Mouse (Mus musculus) CH12.LX (cell line): ENCODE data around the gene Tmem214. TPM values are rescaled to one million over a fixed set of nuclear protein-coding genes. Genes with fewer than 3 reads are reported as not detected.

ENCODE experiments used
- DNase-seq: peaks from one replicate; pipeline ENCODE4 v3.0.0-alpha.2; 2013; ENCODE audit errors: extremely low read depth
- H3K27ac ChIP-seq: 2 replicates; pipeline ENCODE4 v1.5.1; 2012; ENCODE audit warnings: low read depth, mild to moderate bottlenecking, control low read depth, moderate library complexity; ENCODE audit not compliant: insufficient read depth
- H3K27me3 ChIP-seq: replicated peaks from 2 replicates; pipeline ENCODE3; 2012; ENCODE audit warnings: inconsistent platforms
- H3K36me3 ChIP-seq, 2 experiments: replicated peaks in 1 of 2; 2 replicates each; pipeline versions ENCODE3 to v1.6.1; 2012; ENCODE audit warnings: inconsistent platforms in 1 of 2, low read length in 1 of 2, mild to moderate bottlenecking in 1 of 2, mixed read lengths in 1 of 2, moderate library complexity in 1 of 2; ENCODE audit not compliant: control insufficient read depth in 1 of 2, insufficient read depth in 1 of 2
- H3K4me1 ChIP-seq, 2 experiments: 2 replicates each; pipeline ENCODE4 v1.6.1; 2012; ENCODE audit warnings: inconsistent platforms in 1 of 2, moderate library complexity in 1 of 2; ENCODE audit not compliant: insufficient read depth in 2 of 2, control insufficient read depth in 1 of 2
- H3K4me2 ChIP-seq: 2 replicates; pipeline ENCODE4 v1.6.1; 2012; ENCODE audit warnings: low read depth, mild to moderate bottlenecking, control low read depth; ENCODE audit not compliant: poor library complexity, insufficient read depth, severe bottlenecking
- H3K4me3 ChIP-seq, 3 experiments: fragments of 150-350 bp in 1 of 3; sonication (generic) in 1 of 3; replicated peaks in 1 of 3; 2 replicates each; pipeline versions ENCODE3 to v1.5.1; 2011 to 2012; ENCODE audit warnings: low read depth in 2 of 3, low read length in 2 of 3, mild to moderate bottlenecking in 2 of 3, moderate library complexity in 2 of 3, control low read depth in 1 of 3, improper control_type of control experiment in 1 of 3, inconsistent platforms in 1 of 3, mixed read lengths in 1 of 3; ENCODE audit not compliant: poor library complexity in 1 of 3
- H3K79me2 ChIP-seq: replicated peaks from 2 replicates; pipeline ENCODE4 v1.6.1; 2012; ENCODE audit warnings: mild to moderate bottlenecking, moderate library complexity; ENCODE audit not compliant: control insufficient read depth, poor library complexity, insufficient read depth, severe bottlenecking; ENCODE audit errors: extremely low read depth
- H3K9ac ChIP-seq: 2 replicates; pipeline ENCODE4 v1.6.1; 2012; ENCODE audit warnings: low read depth, mild to moderate bottlenecking, control low read depth, moderate library complexity; ENCODE audit not compliant: insufficient read depth
- H3K9me3 ChIP-seq: replicated peaks from 2 replicates; pipeline ENCODE3; 2012; ENCODE audit warnings: low read length, inconsistent platforms, mixed read lengths
- CHD1 ChIP-seq: IDR thresholded peaks from 2 replicates; pipeline ENCODE4 v1.6.1; 2012; ENCODE audit warnings: low read depth, low read length, improper control_type of control experiment, inconsistent platforms
- CHD2 ChIP-seq: IDR thresholded peaks from 2 replicates; pipeline ENCODE4 v1.6.1; 2011; ENCODE audit warnings: low read length, improper control_type of control experiment
- CTCF ChIP-seq, 2 experiments: IDR thresholded peaks in 1 of 2; conservative IDR thresholded peaks in 1 of 2; 2 replicates each; pipeline ENCODE4 v1.5.1; 2011 to 2012; ENCODE audit warnings: low read depth in 2 of 2, low read length in 2 of 2, improper control_type of control experiment in 1 of 2, inconsistent platforms in 1 of 2, mild to moderate bottlenecking in 1 of 2, moderate library complexity in 1 of 2
- E2F4 ChIP-seq: IDR thresholded peaks from 2 replicates; pipeline ENCODE4 v1.6.1; 2011; ENCODE audit warnings: low read depth, low read length, improper control_type of control experiment; ENCODE audit not compliant: insufficient replicate concordance
- ELF1 ChIP-seq: IDR thresholded peaks from 2 replicates; pipeline ENCODE4 v1.6.1; 2014; ENCODE audit warnings: low read depth, mild to moderate bottlenecking, inconsistent platforms, low read length, improper control_type of control experiment
- EP300 ChIP-seq: IDR thresholded peaks from 2 replicates; pipeline ENCODE4 v1.6.1; 2011; ENCODE audit warnings: low read length, improper control_type of control experiment
- ETS1 ChIP-seq: conservative IDR thresholded peaks from 2 replicates; pipeline ENCODE4 v1.6.1; 2012; ENCODE audit warnings: low read depth, mild to moderate bottlenecking, inconsistent platforms, low read length, improper control_type of control experiment, moderate library complexity
- GABPA ChIP-seq: IDR thresholded peaks from 2 replicates; pipeline ENCODE4 v1.6.1; 2012; ENCODE audit warnings: low read depth, low read length, improper control_type of control experiment, inconsistent platforms; ENCODE audit not compliant: insufficient replicate concordance
- HCFC1 ChIP-seq: IDR thresholded peaks from 2 replicates; pipeline ENCODE4 v1.6.1; 2012; ENCODE audit warnings: low read depth, mild to moderate bottlenecking, inconsistent platforms, low read length, improper control_type of control experiment
- IRF4 ChIP-seq: IDR thresholded peaks from 2 replicates; pipeline ENCODE4 v1.6.1; 2014; ENCODE audit warnings: low read depth, mild to moderate bottlenecking, inconsistent platforms, low read length, improper control_type of control experiment
- JUN ChIP-seq: IDR thresholded peaks from 2 replicates; pipeline ENCODE4 v1.6.1; 2011; ENCODE audit warnings: low read depth, mild to moderate bottlenecking, low read length, improper control_type of control experiment, moderate library complexity; ENCODE audit not compliant: insufficient read depth
- MAX ChIP-seq: IDR thresholded peaks from 2 replicates; pipeline ENCODE4 v1.6.1; 2011; ENCODE audit warnings: low read length, improper control_type of control experiment
- MAZ ChIP-seq: IDR thresholded peaks from 2 replicates; pipeline ENCODE4 v1.6.1; 2012; ENCODE audit warnings: low read depth, mild to moderate bottlenecking, inconsistent platforms, low read length, improper control_type of control experiment, moderate library complexity
- MEF2A ChIP-seq: IDR thresholded peaks from 2 replicates; pipeline ENCODE4 v1.6.1; 2014; ENCODE audit warnings: low read depth, mild to moderate bottlenecking, inconsistent platforms, low read length, improper control_type of control experiment, borderline replicate concordance
- MYC ChIP-seq: IDR thresholded peaks from 2 replicates; pipeline ENCODE4 v1.6.1; 2011; ENCODE audit warnings: low read depth, mild to moderate bottlenecking, improper control_type of control experiment, low read length
- NELFE ChIP-seq: IDR thresholded peaks from 2 replicates; pipeline ENCODE4 v1.6.1; 2011; ENCODE audit warnings: low read depth, low read length, improper control_type of control experiment
- PAX5 ChIP-seq: IDR thresholded peaks from 2 replicates; pipeline ENCODE4 v1.6.1; 2012; ENCODE audit warnings: low read length, inconsistent platforms, mixed read lengths
- POLR2A ChIP-seq: IDR thresholded peaks from 2 replicates; pipeline ENCODE4 v1.6.1; 2011; ENCODE audit warnings: low read depth, mild to moderate bottlenecking, improper control_type of control experiment, low read length
- POLR2AphosphoS2 ChIP-seq: IDR thresholded peaks from 2 replicates; pipeline ENCODE4 v1.6.1; 2011; ENCODE audit warnings: low read depth, low read length, improper control_type of control experiment
- RCOR1 ChIP-seq: conservative IDR thresholded peaks from 2 replicates; pipeline ENCODE4 v1.6.1; 2012; ENCODE audit warnings: low read depth, mild to moderate bottlenecking, inconsistent platforms, low read length, improper control_type of control experiment
- TCF12 ChIP-seq: IDR thresholded peaks from 2 replicates; pipeline ENCODE4 v1.6.1; 2014; ENCODE audit warnings: low read depth, mild to moderate bottlenecking, inconsistent platforms, low read length, improper control_type of control experiment
- UBTF ChIP-seq: IDR thresholded peaks from 2 replicates; pipeline ENCODE4 v1.6.1; 2012; ENCODE audit warnings: low read depth, mild to moderate bottlenecking, inconsistent platforms, low read length, improper control_type of control experiment, moderate library complexity
- USF1 ChIP-seq: IDR thresholded peaks from 2 replicates; pipeline ENCODE4 v1.6.1; 2014; ENCODE audit warnings: low read depth, mild to moderate bottlenecking, inconsistent platforms, low read length, improper control_type of control experiment
- USF2 ChIP-seq: conservative IDR thresholded peaks from 2 replicates; pipeline ENCODE4 v1.6.1; 2011; ENCODE audit warnings: low read depth, low read length, improper control_type of control experiment
- ZMIZ1 ChIP-seq: IDR thresholded peaks from 2 replicates; pipeline ENCODE4 v1.6.1; 2012; ENCODE audit warnings: low read depth, mild to moderate bottlenecking, inconsistent platforms, low read length, improper control_type of control experiment
- dilution Hi-C: fragments of 300-500 bp; cut with MboI; formaldehyde crosslinking; loops from 2 replicates; pipeline ENCODE4 v1.14.3; 2020; ENCODE audit warnings: low sequenced_read_pairs; ENCODE audit not compliant: extremely low pct_unique_long_range_greater_than_20kb, extremely low pct_ligation_motif_present
- in situ Hi-C: fragments of 300-500 bp; cut with MboI; formaldehyde crosslinking; loops from 3 replicates; pipeline ENCODE4 v1.14.3; 2019; ENCODE audit warnings: low sequenced_read_pairs, low pct_ligation_motif_present, low pct_unique_long_range_greater_than_20kb, mixed read lengths
- polyA plus RNA-seq: library from polyadenylated mRNA; unstranded; fragments of >175 nt; gene quantifications from 2 replicates; pipeline ENCODE4 v1.2.1, GENCODE M21; 2012; ENCODE audit warnings: low read depth; ENCODE audit not compliant: insufficient read length
- total RNA-seq, 2 experiments: library from RNA; depleted of rRNA; stranded (reverse); fragments of 300-350 nt in 1 of 2; fragments of >200 nt in 1 of 2; gene quantifications; 2 replicates each; pipeline ENCODE4 v1.2.3; 2012 to 2014

Tmem214 gene
- total and polyA plus RNA-seq, 3 experiments = 28.3 to 35.3 (median 31.9) TPM

DNA sequence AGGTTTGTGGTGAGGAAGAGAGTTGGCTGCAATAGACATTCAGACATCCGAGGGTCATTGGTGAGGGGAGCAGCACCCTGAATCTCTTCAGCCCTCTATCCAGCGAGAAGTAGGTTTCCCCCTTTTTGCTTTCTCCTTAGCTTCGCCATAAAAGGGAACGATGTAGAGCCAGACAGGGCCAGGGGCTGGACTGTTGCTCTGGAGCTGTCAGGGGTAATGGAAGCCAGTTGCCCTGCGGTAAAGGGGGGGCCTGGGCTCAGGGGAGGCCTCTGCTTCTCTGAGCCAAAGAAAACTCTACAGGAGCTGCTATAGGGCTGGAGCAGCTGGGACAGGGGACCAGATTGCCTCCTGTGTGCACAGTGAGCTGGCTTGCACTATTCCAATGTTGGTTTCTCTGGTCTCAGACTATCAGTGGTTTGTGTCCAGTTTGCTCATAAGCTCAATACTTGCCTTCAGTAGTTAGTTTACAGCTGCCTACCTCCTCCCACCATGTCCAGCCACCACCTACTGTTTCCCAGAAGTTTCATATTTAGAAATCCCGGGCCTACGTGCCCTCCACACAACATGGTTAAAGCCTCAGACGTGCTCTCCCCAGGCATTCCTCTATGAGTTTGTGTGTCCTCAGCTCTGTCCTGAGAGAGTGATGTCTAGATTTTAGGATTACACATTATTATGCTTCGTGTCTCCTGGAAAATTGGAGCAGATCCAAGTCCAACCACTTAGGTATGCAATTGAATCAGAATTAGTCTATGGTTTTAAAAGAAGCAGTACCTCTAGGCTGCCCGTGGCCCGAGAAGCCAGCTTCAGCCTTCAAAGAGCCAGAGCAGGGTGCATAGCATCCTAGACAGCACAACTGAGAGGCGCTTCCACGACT is 40.9 kb downstream of the Tmem214 start:
- dilution Hi-C loops (no loop called here), in situ Hi-C loops (no loop called here)
- H3K79me2 ChIP-seq = peaks cover 26% of the 10 kb centered on the region
- H3K36me3 ChIP-seq = peaks cover 24 to 26% of the 10 kb centered on the region in 2 experiments
- TF ChIP-seq JUN (no peak), USF2 (no peak), IRF4 (no peak), MAX (no peak), E2F4 (no peak), POLR2A (no peak), ZMIZ1 (no peak), TCF12 (no peak), UBTF (no peak), CHD1 (no peak), RCOR1 (no peak), PAX5 (no peak), GABPA (no peak), MEF2A (no peak), ELF1 (no peak), HCFC1 (no peak), MYC (no peak), NELFE (no peak)
- H3K9ac ChIP-seq = peak overlapping the region; percentile 58
- no peak for DNase-seq
- H3K27me3 ChIP-seq = peaks cover 9% of the 10 kb centered on the region
- H3K9me3 ChIP-seq = no peaks in the 10 kb centered on the region
- no peak overlapping the region for H3K27ac ChIP-seq
- H3K4me3 ChIP-seq = no peak overlapping the region
- H3K4me1 ChIP-seq = peaks cover 2 to 29% of the 10 kb centered on the region in 2 experiments; a peak in 3 of 4 replicates
- H3K4me2 ChIP-seq = peak overlapping the region; percentile 83

DNA sequence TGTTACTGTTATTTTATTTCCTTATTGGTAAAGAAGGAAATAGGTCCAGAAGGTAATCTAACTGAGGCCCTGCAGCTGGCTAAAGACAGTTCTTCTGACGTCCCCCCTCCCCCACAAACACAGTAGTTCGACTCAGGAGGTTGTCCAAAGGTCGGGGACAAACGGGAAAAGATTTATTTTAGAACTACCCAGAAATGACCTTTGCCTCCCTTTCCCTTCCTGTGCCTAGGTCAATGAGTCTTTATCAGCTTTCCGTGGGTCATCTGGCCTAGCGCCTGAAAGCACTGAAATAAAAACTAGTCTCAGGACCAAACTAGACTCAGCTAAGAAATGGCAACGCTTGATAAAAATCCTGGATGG is 41.5 kb downstream of the Tmem214 start:
- Histone ChIP-seq H3K4me2 (no peak overlapping the region), H3K9me3 (no peaks in the 10 kb centered on the region), H3K27me3 (peaks cover 9% of the 10 kb centered on the region), H3K9ac (no peak overlapping the region), H3K27ac (no peak overlapping the region), H3K79me2 (peaks cover 26% of the 10 kb centered on the region), H3K4me1 (peaks cover 2 to 29% of the 10 kb centered on the region in 2 experiments; a peak in 3 of 4 replicates), H3K4me3 (no peak overlapping the region), H3K36me3 (peaks cover 18 to 20% of the 10 kb centered on the region in 2 experiments)
- no peak for DNase-seq
- TF ChIP-seq UBTF (no peak), EP300 (no peak), MAZ (no peak), POLR2A (no peak), USF1 (no peak), CHD2 (no peak), POLR2AphosphoS2 (no peak), HCFC1 (no peak), CTCF (conservative IDR thresholded peaks at IDR 0.05 in 1 of 2, IDR thresholded peaks at IDR 0.05 in 1 of 2; ENCODE audit: low read depth in 2 of 2, low read length in 2 of 2) (no peak), PAX5 (no peak), NELFE (no peak), ETS1 (no peak)
- dilution Hi-C loops (no loop called here), in situ Hi-C loops (no loop called here)
